34 mouse cellular contexts compared by ENCODE assay signal in genomic region chr14:73807169-73807568, GRCm38 (mm10).
"Had no signal": no experiment of that assay in that cellular context is flagged by ENCODE, and none has a peak within 500 bp of the region (broad histone marks: within the 10 kb centered on the region; RNA-seq: fewer than 3 reads in every experiment).

No protein-coding gene starts in this region.

- H3K4me2 ChIP-seq: heart, embryonic 11.5 days; heart, embryonic 12.5 days; heart, embryonic 13.5 days; heart, embryonic 15.5 days; hindbrain, embryonic 12.5 days; hindbrain, embryonic 13.5 days; hindbrain, embryonic 14.5 days; hindbrain, embryonic 15.5 days; intestine, embryonic 15.5 days; kidney, embryonic 15.5 days had no signal

- ATAC-seq: hindbrain, embryonic 16.5 days; hindbrain, postnatal 0 days; inflammation-experienced regulatory T-cells, adult 6 months; intestine, embryonic 15.5 days; intestine, embryonic 16.5 days; intestine, postnatal 0 days had no signal

- H3K4me1 ChIP-seq: heart, embryonic 10.5 days; heart, embryonic 12.5 days; heart, embryonic 13.5 days; heart, embryonic 15.5 days; hindbrain, embryonic 10.5 days; hindbrain, embryonic 12.5 days; hindbrain, embryonic 13.5 days; hindbrain, embryonic 15.5 days; intestine, embryonic 15.5 days; kidney, embryonic 15.5 days had no signal

- H3K4me3 ChIP-seq: heart, adult 2 months; heart, embryonic 10.5 days; heart, embryonic 12.5 days; heart, embryonic 13.5 days; heart, embryonic 15.5 days; hindbrain, embryonic 10.5 days; hindbrain, embryonic 12.5 days; hindbrain, embryonic 13.5 days; hindbrain, embryonic 15.5 days; intestine, embryonic 15.5 days; kidney, embryonic 15.5 days; layer of hippocampus, adult 2 months had no signal

- H3K9me3 ChIP-seq: heart, embryonic 10.5 days; heart, embryonic 12.5 days; heart, embryonic 13.5 days; heart, embryonic 15.5 days; hindbrain, embryonic 10.5 days; hindbrain, embryonic 12.5 days; hindbrain, embryonic 13.5 days; hindbrain, embryonic 15.5 days; intestine, embryonic 15.5 days; kidney, embryonic 15.5 days had no signal

- DNase-seq: heart, adult 2 months; heart, postnatal 10 days; heart, postnatal 14 days; heart, postnatal 36 days; heart, postnatal 4 days; kidney, adult 11 months; kidney, adult 18-20 months; kidney, adult 2 months; kidney, adult 8-10 months; kidney, adult 9 months; kidney, postnatal 10 days; kidney, postnatal 14 days; kidney, postnatal 25 days; kidney, postnatal 36 days; kidney, postnatal 4 days had no signal

- H3K27me3 ChIP-seq: heart, embryonic 12.5 days; heart, embryonic 13.5 days; heart, embryonic 15.5 days; hindbrain, embryonic 12.5 days; hindbrain, embryonic 13.5 days; hindbrain, embryonic 15.5 days; intestine, embryonic 15.5 days; kidney, embryonic 15.5 days had no signal

- H3K36me3 ChIP-seq: heart, embryonic 10.5 days; heart, embryonic 12.5 days; heart, embryonic 13.5 days; heart, embryonic 15.5 days; hindbrain, embryonic 10.5 days; hindbrain, embryonic 12.5 days; hindbrain, embryonic 13.5 days; hindbrain, embryonic 15.5 days; intestine, embryonic 15.5 days; kidney, embryonic 15.5 days had no signal

- H3K9ac ChIP-seq: heart, embryonic 12.5 days; heart, embryonic 13.5 days; heart, embryonic 15.5 days; hindbrain, embryonic 12.5 days; hindbrain, embryonic 13.5 days; hindbrain, embryonic 14.5 days; hindbrain, embryonic 15.5 days; intestine, embryonic 15.5 days; kidney, embryonic 15.5 days had no signal

- H3K27ac ChIP-seq: heart, adult 2 months; heart, embryonic 10.5 days; heart, embryonic 13.5 days; heart, embryonic 15.5 days; hindbrain, embryonic 10.5 days; hindbrain, embryonic 12.5 days; hindbrain, embryonic 13.5 days; hindbrain, embryonic 14.5 days; hindbrain, embryonic 15.5 days; hindbrain, postnatal 0 days; intestine, embryonic 15.5 days; kidney, embryonic 15.5 days; kidney, postnatal 0 days; layer of hippocampus, adult 2 months had no signal
